Mouse (Mus musculus) bone marrow macrophage, adult 2 months (primary cell): Measurements from ENCODE around the gene Nop2.

Experiments used
- CTCF ChIP-seq: IDR thresholded peaks from 2 replicates; pipeline ENCODE4 v1.5.1; 2012; ENCODE audit warnings: low read depth, mild to moderate bottlenecking, low read length, moderate library complexity
- POLR2A ChIP-seq: IDR thresholded peaks from 2 replicates; pipeline ENCODE4 v1.6.1; 2012; ENCODE audit warnings: mild to moderate bottlenecking, low read depth, low read length, borderline replicate concordance

- TF ChIP-seq CTCF (no peak), POLR2A (no peak)
These were observed 11.4 kb downstream of the Nop2 start for GRCm38 (mm10) chr6:125143128-125143527.
